Mouse (Mus musculus): ENCODE measurements around the gene Rbbp6. TPM values are rescaled to one million over a fixed set of nuclear protein-coding genes. Genes with fewer than 3 reads are reported as not detected.

Gene Rbbp6
- polyA plus RNA-seq, 1 experiment from 2014 or later = 26.9 TPM

- no peaks in the 10 kb centered on the region for H3K9me3 ChIP-seq
- H3K4me2 ChIP-seq (replicated peaks) = peak overlapping the region; percentile 90
- H3K4me3 ChIP-seq (replicated peaks) = peak overlapping the region; percentile 38; the same call in 1 of the 2 replicates
- no peaks in the 10 kb centered on the region for H3K27me3 ChIP-seq (replicated peaks)
- 0 out of 2 replicates have a peak overlapping the region, but pooled peaks have one; percentile 31 for H3K9ac ChIP-seq
- WGBS = 16% methylated on average over 13 of the region's 13 CpGs
- peaks cover 5% of the 10 kb centered on the region for H3K4me1 ChIP-seq (replicated peaks)
- H3K27ac ChIP-seq = no peak overlapping the region
- H3K36me3 ChIP-seq = no peaks in the 10 kb centered on the region
- ATAC-seq = peak; percentile 27; the same call in 1 of the 2 replicates
Observed at GRCm38 (mm10) chr7:123030295-123030694, 64.8 kb downstream of the Rbbp6 start.

- Histone ChIP-seq H3K27ac (no peak overlapping the region), H3K4me1 (replicated peaks) (peaks cover 5% of the 10 kb centered on the region), H3K27me3 (replicated peaks) (no peaks in the 10 kb centered on the region), H3K36me3 (no peaks in the 10 kb centered on the region), H3K9ac (peak overlapping the region; percentile 31; the same call in 1 of the 2 replicates), H3K4me2 (replicated peaks) (peak overlapping the region; percentile 90), H3K4me3 (replicated peaks) (peak overlapping the region; percentile 38), H3K9me3 (no peaks in the 10 kb centered on the region)
- ATAC-seq = peak; percentile 79
- WGBS = 2% methylated on average over 21 of the region's 21 CpGs
Observed at GRCm38 (mm10) chr7:123030709-123031181, 65.3 kb downstream of the Rbbp6 start.

DNA sequence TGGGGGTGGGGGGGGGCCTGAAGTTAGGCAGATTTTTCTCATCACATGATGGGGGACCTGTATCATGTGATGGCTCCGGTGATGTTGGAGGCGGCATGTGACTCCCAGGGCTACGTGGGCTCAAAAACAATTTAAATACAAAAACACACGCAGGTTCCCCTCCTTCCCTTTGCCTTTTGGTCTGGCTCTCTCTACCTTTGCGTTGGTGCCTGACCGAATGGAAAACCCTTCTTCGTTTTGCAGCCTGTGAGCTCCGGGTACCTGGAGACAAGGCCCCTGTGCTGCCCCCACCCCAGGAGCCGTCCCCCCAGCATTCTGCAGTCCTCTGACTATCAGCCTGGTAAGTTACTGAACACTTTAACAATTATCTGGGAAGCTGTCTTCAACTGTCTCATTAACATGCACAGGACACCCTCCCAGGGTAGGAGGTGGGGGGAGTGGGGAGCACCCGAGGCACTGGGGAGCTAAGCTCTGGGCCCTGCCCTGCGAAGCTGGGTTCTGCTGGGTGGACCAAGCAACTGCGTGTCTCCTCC, 65.8 kb downstream of the Rbbp6 start:
- Histone ChIP-seq H3K4me2 (replicated peaks) (peak overlapping the region; percentile 90), H3K27me3 (replicated peaks) (no peaks in the 10 kb centered on the region), H3K9ac (no peak overlapping the region), H3K27ac (no peak overlapping the region), H3K4me3 (replicated peaks) (peak overlapping the region; percentile 38), H3K36me3 (no peaks in the 10 kb centered on the region), H3K4me1 (replicated peaks) (peaks cover 5% of the 10 kb centered on the region), H3K9me3 (no peaks in the 10 kb centered on the region)
- peak; percentile 31; the same call in 1 of the 2 replicates for ATAC-seq
- WGBS = 10% methylated on average over 12 of the region's 12 CpGs

- H3K9me3 ChIP-seq = no peaks in the 10 kb centered on the region
- ATAC-seq = no peak
- WGBS = 67% methylated on average over 8 of the region's 8 CpGs
Observed at GRCm38 (mm10) chr7:123035314-123035713, 69.8 kb downstream of the Rbbp6 start.

DNA sequence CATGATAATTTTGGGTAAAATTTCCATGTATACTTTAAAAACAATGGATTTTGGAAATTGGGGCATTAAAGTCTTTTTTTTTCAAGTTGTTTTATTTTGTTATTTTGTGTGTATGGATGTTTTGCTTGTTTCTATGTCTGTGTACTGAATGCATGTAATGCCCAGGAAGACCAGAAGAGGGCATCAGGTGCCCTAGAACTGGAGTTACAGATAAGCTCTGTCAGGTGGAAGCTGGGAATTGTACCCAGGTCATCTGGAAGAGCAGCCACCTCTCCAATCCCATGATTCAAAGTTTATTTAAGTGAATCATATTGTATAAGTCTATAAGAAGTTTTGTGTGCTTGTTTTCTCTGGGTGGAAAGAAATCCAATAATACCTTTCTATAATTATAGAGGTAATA, 73.8 kb downstream of the Rbbp6 start:
- no peak for ATAC-seq
- Histone ChIP-seq H3K4me1 (replicated peaks) (no peaks in the 10 kb centered on the region), H3K27me3 (replicated peaks) (no peaks in the 10 kb centered on the region), H3K36me3 (no peaks in the 10 kb centered on the region), H3K27ac (no peak overlapping the region), H3K4me2 (replicated peaks) (no peak overlapping the region), H3K4me3 (replicated peaks) (no peak overlapping the region), H3K9ac (no peak overlapping the region), H3K9me3 (no peaks in the 10 kb centered on the region)

More at GRCm38 (mm10) chr7:123035314-123035713, 69.8 kb downstream of the Rbbp6 start:
- Histone ChIP-seq H3K27me3 (replicated peaks) (no peaks in the 10 kb centered on the region), H3K9ac (no peak overlapping the region), H3K4me2 (replicated peaks) (no peak overlapping the region), H3K27ac (no peak overlapping the region), H3K4me1 (replicated peaks) (peaks cover 5% of the 10 kb centered on the region), H3K36me3 (no peaks in the 10 kb centered on the region), H3K4me3 (replicated peaks) (no peak overlapping the region)

- Histone ChIP-seq H3K36me3 (no peaks in the 10 kb centered on the region), H3K27me3 (replicated peaks) (no peaks in the 10 kb centered on the region), H3K9ac (no peak overlapping the region), H3K4me1 (replicated peaks) (no peaks in the 10 kb centered on the region), H3K9me3 (no peaks in the 10 kb centered on the region), H3K4me2 (replicated peaks) (no peak overlapping the region), H3K27ac (no peak overlapping the region), H3K4me3 (replicated peaks) (no peak overlapping the region)
- ATAC-seq = no peak
- 93% methylated on average over 3 of the region's 3 CpGs for WGBS
Observed at GRCm38 (mm10) chr7:123045146-123045545, 79.7 kb downstream of the Rbbp6 start.

GRCm38 (mm10) chr7:123046473-123047091, 81.1 kb downstream of the Rbbp6 start:
- H3K36me3 ChIP-seq = no peaks in the 10 kb centered on the region
- no peaks in the 10 kb centered on the region for H3K4me1 ChIP-seq (replicated peaks)
- no peak overlapping the region for H3K9ac ChIP-seq
- ATAC-seq = no peak
- H3K27me3 ChIP-seq (replicated peaks) = no peaks in the 10 kb centered on the region
- H3K4me2 ChIP-seq (replicated peaks) = no peak overlapping the region
- 69% methylated on average over 13 of the region's 13 CpGs for WGBS
- no peaks in the 10 kb centered on the region for H3K9me3 ChIP-seq
- no peak overlapping the region for H3K27ac ChIP-seq
- H3K4me3 ChIP-seq (replicated peaks) = no peak overlapping the region

Other genes with a start within 250 kb of the Rbbp6 start
- gene Tnrc6a, start 158.2 kb downstream of the Rbbp6 start, polyA plus RNA-seq (2015; fragmentation: Nextera tagmentation; extraction: Ambion mirVana) = 27.2 and 38.3 TPM in 2 replicates
- 12.7 and 15.8 TPM in 2 replicates for gene Slc5a11, start 249.1 kb downstream of the Rbbp6 start, polyA plus RNA-seq (2015; fragmentation: Nextera tagmentation; extraction: Ambion mirVana)

Measured in intestine, embryonic 15.5 days (tissue).